Mouse (Mus musculus) bone marrow macrophage, adult 2 months (primary cell): Measurements from ENCODE around the gene Slc51b.

Experiments used
- CTCF ChIP-seq: IDR thresholded peaks from 2 replicates; pipeline ENCODE4 v1.5.1; 2012; ENCODE audit warnings: low read depth, mild to moderate bottlenecking, low read length, moderate library complexity
- POLR2A ChIP-seq: IDR thresholded peaks from 2 replicates; pipeline ENCODE4 v1.6.1; 2012; ENCODE audit warnings: mild to moderate bottlenecking, low read depth, low read length, borderline replicate concordance

DNA sequence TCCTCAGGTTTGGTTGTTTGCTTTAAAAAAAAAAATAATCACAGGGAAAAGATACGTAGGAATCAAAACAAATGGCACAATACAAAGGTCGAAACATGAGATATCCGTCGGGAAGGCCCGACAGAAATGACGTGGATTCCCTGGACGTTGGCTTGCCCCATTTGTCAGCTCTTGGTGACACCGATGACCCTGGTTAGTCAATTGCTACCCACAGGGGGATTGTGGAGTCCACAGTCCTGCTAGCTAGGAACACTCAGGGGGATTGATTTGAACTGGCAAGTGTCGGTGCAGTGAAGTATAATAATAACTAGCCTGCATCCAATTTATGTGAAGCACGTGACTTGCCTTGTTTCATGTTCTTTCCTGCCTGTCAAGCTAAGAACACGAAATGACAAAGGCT lies 44.9 kb upstream of the Slc51b start:
- no peak for TF ChIP-seq CTCF
- TF ChIP-seq POLR2A, result no peak
